Mouse (Mus musculus): Measurements from ENCODE around the gene Acat2. TPM values are rescaled to one million over a fixed set of nuclear protein-coding genes. Genes with fewer than 3 reads are reported as not detected.
"Not testable (repeated sequence)": the region's sequence is repeated elsewhere in the genome, so short reads cannot be mapped to it uniquely, and the experiment has no call there.

Gene Acat2
- polyA plus RNA-seq (2011; ENCODE audit: insufficient read length, low read depth, missing spikeins) = 46.5 and 46.7 TPM in 2 replicates

- H3K4me1 ChIP-seq (ENCODE audit: control insufficient read depth, insufficient read depth, low read length) = no peaks in the 10 kb centered on the region
- peak within 1 kb of the TSS; percentile 24; the same call in 1 of the 2 replicates for H3K27ac ChIP-seq (ENCODE audit: insufficient read depth, low read length)
- TF ChIP-seq POLR2A (IDR thresholded peaks at IDR 0.05; ENCODE audit: low read depth, low read length) = peak; percentile 97
- TF ChIP-seq CTCF (IDR thresholded peaks at IDR 0.05; ENCODE audit: borderline replicate concordance, insufficient read depth, low read length) = no peak
- peak within 1 kb of the TSS; percentile 67 for H3K4me3 ChIP-seq (ENCODE audit: insufficient read depth, low read length)
Observed at GRCm38 (mm10) chr17:12960331-12960873, at the start of gene Acat2. Acat2 (minus strand) TSS chr17:12960747.

GRCm38 (mm10) chr17:13009887-13010286 is 49.3 kb upstream of the Acat2 start:
- no peak overlapping the region for H3K27ac ChIP-seq (ENCODE audit: insufficient read depth, low read length)
- peaks cover 2% of the 10 kb centered on the region for H3K4me1 ChIP-seq (ENCODE audit: control insufficient read depth, insufficient read depth, low read length)
- TF ChIP-seq POLR2A (IDR thresholded peaks at IDR 0.05; ENCODE audit: low read depth, low read length) = no peak
- no peak for TF ChIP-seq CTCF (IDR thresholded peaks at IDR 0.05; ENCODE audit: borderline replicate concordance, insufficient read depth, low read length)
- H3K4me3 ChIP-seq (ENCODE audit: insufficient read depth, low read length) = no peak overlapping the region

DNA sequence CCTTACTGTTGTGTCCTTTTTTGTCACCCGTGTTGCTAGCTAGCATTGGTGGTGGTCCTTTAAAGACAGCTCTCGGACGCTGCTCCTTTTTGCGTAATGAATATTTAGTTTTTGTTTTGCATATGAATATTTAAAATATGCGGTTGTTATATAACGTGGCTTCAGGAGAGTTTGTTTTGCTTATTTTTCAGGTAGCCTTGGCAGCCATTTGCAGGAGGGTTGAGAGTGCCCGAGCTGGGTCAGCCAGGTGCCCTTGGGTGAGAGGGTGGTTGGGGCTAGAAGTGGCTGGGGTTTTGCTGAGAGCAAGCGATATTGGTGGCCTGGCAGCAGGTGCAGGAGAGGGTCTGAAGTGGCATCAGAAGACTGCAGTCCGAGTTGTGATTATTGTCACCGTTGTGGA is 48.0 kb upstream of the Acat2 start:
- Histone ChIP-seq H3K4me3 (ENCODE audit: insufficient read depth, low read length) (peak overlapping the region; percentile 88), H3K4me1 (ENCODE audit: control insufficient read depth, insufficient read depth, low read length) (peaks cover 2% of the 10 kb centered on the region), H3K27ac (ENCODE audit: insufficient read depth, low read length) (no peak overlapping the region)
- TF ChIP-seq CTCF (IDR thresholded peaks at IDR 0.05; ENCODE audit: borderline replicate concordance, insufficient read depth, low read length) = no peak
- TF ChIP-seq POLR2A (IDR thresholded peaks at IDR 0.05; ENCODE audit: low read depth, low read length) = no peak

DNA sequence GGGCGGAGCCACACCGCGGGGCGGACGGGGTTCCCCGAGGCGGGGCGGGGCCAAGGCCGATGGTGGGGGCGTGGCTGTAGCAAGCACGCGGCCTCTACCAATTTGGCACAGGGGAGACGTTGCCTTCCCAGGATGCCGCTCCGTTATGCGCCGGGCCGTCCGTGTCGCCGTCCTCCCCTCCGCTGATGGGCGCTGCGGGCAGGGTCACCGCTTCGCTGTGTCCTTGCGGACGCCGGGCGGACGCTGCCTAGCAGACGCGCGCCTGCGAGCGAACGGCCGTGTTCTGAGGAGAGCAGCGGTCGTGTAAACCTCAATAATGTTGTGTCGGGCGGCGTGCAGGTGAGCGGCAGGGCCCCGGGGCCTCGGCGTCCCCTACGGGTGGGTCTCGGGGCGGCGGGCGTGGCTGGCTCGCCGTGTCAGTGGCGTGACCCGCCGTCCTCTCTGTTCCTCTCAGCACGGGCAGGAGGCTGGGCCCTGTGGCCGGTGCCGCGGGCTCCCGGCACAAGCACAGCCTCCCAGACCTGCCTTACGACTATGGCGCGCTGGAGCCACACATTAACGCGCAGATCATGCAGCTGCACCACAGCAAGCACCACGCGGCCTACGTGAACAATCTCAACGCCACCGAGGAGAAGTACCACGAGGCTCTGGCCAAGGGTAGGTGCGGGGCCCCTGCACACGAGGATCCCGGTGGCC is 47.3 kb upstream of the Acat2 start:
- peaks cover 2% of the 10 kb centered on the region for H3K4me1 ChIP-seq (ENCODE audit: control insufficient read depth, insufficient read depth, low read length)
- H3K4me3 ChIP-seq (ENCODE audit: insufficient read depth, low read length) = peak overlapping the region; percentile 88
- H3K27ac ChIP-seq (ENCODE audit: insufficient read depth, low read length) = peak overlapping the region; percentile 38
- TF ChIP-seq CTCF (IDR thresholded peaks at IDR 0.05; ENCODE audit: borderline replicate concordance, insufficient read depth, low read length) (no peak), POLR2A (IDR thresholded peaks at IDR 0.05; ENCODE audit: low read depth, low read length) (peak; percentile 98)

- no peak for TF ChIP-seq POLR2A (IDR thresholded peaks at IDR 0.05; ENCODE audit: low read depth, low read length)
- no peak for TF ChIP-seq CTCF (IDR thresholded peaks at IDR 0.05; ENCODE audit: borderline replicate concordance, insufficient read depth, low read length)
- Histone ChIP-seq H3K4me3 (ENCODE audit: insufficient read depth, low read length) (no peak overlapping the region), H3K4me1 (ENCODE audit: control insufficient read depth, insufficient read depth, low read length) (peaks cover 2% of the 10 kb centered on the region), H3K27ac (ENCODE audit: insufficient read depth, low read length) (no peak overlapping the region)
Observed at GRCm38 (mm10) chr17:13006984-13007383, 46.4 kb upstream of the Acat2 start.

GRCm38 (mm10) chr17:13006546-13006945 is 46.0 kb upstream of the Acat2 start, which contains the start of gene Sod2:
Sod2 (plus strand) TSS chr17:13006846.
- not testable (repeated sequence) for H3K4me1 ChIP-seq (ENCODE audit: control insufficient read depth, insufficient read depth, low read length)
- Histone ChIP-seq H3K4me3 (ENCODE audit: insufficient read depth, low read length) (peak within 1 kb of the TSS; percentile 25; the same call in 1 of the 2 replicates), H3K27ac (ENCODE audit: insufficient read depth, low read length) (peak within 1 kb of the TSS; percentile 31; the same call in 1 of the 2 replicates)

DNA sequence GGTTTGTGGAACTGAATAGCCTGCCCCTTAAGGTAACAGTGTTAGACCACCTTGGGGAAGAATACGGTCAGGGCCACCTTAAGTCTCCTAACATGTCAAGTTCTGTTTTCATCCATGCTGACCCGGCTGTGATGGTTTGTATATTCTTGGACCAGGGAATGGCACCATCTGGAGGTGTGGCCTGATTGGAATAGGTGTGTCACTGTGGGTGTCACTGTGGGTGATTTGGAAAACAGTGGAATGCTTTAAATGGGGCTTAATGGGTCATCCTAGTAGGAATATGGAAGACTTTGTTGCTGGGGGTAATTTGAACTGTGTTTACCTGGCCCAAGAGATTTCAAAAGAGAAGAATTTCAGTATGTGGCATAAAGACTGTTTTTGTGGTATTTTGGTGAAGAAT is 43.9 kb upstream of the Acat2 start:
- not testable (repeated sequence) for H3K4me1 ChIP-seq (ENCODE audit: control insufficient read depth, insufficient read depth, low read length); H3K4me3 ChIP-seq (ENCODE audit: insufficient read depth, low read length); H3K27ac ChIP-seq (ENCODE audit: insufficient read depth, low read length)

GRCm38 (mm10) chr17:13002243-13002642 is 41.7 kb upstream of the Acat2 start:
- H3K27ac ChIP-seq (ENCODE audit: insufficient read depth, low read length); H3K4me1 ChIP-seq (ENCODE audit: control insufficient read depth, insufficient read depth, low read length); H3K4me3 ChIP-seq (ENCODE audit: insufficient read depth, low read length): not testable (repeated sequence)

DNA sequence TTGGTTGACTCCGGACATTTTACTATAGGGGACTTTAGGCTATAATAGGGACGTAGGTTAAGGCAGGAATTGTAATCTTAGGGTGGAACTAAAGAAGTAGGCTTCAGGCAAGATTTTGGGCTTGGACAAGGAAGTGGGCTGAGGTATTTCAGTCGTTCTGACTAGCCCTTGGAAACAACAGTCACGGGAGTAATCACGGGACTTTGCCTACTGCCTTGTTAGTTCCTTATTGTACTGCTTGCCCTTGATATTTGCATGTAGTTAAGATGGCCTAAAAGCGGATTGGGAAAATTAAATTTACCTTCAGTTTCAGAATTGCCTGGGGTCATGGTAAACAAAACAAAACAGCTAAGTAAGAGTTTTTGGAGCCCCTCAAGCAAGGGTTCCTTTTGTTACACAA is 38.5 kb upstream of the Acat2 start:
- TF ChIP-seq CTCF (IDR thresholded peaks at IDR 0.05; ENCODE audit: borderline replicate concordance, insufficient read depth, low read length) (no peak), POLR2A (IDR thresholded peaks at IDR 0.05; ENCODE audit: low read depth, low read length) (no peak)
- no peak overlapping the region for H3K27ac ChIP-seq (ENCODE audit: insufficient read depth, low read length)
- no peak overlapping the region for H3K4me3 ChIP-seq (ENCODE audit: insufficient read depth, low read length)
- no peaks in the 10 kb centered on the region for H3K4me1 ChIP-seq (ENCODE audit: control insufficient read depth, insufficient read depth, low read length)

- no peak for TF ChIP-seq POLR2A (IDR thresholded peaks at IDR 0.05; ENCODE audit: low read depth, low read length)
- TF ChIP-seq CTCF (IDR thresholded peaks at IDR 0.05; ENCODE audit: borderline replicate concordance, insufficient read depth, low read length) = no peak
- Histone ChIP-seq H3K4me1 (ENCODE audit: control insufficient read depth, insufficient read depth, low read length) (no peaks in the 10 kb centered on the region), H3K4me3 (ENCODE audit: insufficient read depth, low read length) (no peak overlapping the region), H3K27ac (ENCODE audit: insufficient read depth, low read length) (no peak overlapping the region)
Observed at GRCm38 (mm10) chr17:12997890-12998289, 37.3 kb upstream of the Acat2 start.

All from embryonic fibroblast, embryonic 13.5 days (primary cell).